Mouse (Mus musculus) liver, embryonic 14.5 days (tissue): ENCODE results near the gene Mvk.

ENCODE experiments used
- CTCF ChIP-seq: IDR thresholded peaks from 2 replicates; pipeline ENCODE4 v1.5.1; 2016; ENCODE audit warnings: antibody characterized with exemption, low read depth, control low read depth
- EP300 ChIP-seq: IDR thresholded peaks from 2 replicates; pipeline ENCODE4 v1.6.1; 2016; ENCODE audit warnings: antibody characterized with exemption, low read depth

DNA sequence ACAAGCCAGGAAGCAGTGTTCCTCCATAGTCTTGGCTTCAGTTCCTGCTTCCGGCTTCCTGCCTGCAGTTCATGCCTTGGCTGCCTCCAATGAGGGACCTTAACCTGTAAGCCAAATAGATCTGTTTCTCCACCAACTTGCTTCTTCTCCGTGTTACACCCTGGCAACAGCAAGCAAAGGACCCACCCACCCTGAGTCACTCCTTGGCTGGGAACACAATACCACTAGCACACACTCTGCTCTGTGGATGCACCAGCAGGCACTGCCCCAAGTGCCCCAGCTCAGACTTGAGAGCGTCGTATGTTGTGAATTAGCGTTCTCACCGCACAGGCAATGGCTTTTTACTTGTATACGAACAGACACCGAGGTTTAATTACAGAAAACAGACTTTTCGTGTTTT is 57.2 kb downstream of the Mvk start:
- TF ChIP-seq EP300: no peak
- no peak for TF ChIP-seq CTCF
